Mouse (Mus musculus): ENCODE results near the gene Mchr1. TPM values are rescaled to one million over a fixed set of nuclear protein-coding genes. Genes with fewer than 3 reads are reported as not detected.

Gene Mchr1
- total and polyA plus RNA-seq, 3 experiments: not detected

GRCm38 (mm10) chr15:81231325-81231724, 4.0 kb upstream of the Mchr1 start:
- H3K79me2 ChIP-seq (replicated peaks; ENCODE audit: control insufficient read depth, extremely low read depth, insufficient read depth, poor library complexity, severe bottlenecking): no peaks in the 10 kb centered on the region
- H3K27ac ChIP-seq (ENCODE audit: insufficient read depth, low read depth): no peak overlapping the region
- no peak overlapping the region for H3K4me2 ChIP-seq (ENCODE audit: insufficient read depth, low read depth, poor library complexity, severe bottlenecking)
- no peaks in the 10 kb centered on the region for H3K36me3 ChIP-seq (replicated peaks in 1 of 2; ENCODE audit: control insufficient read depth in 1 of 2, insufficient read depth in 1 of 2, low read length in 1 of 2)
- in situ Hi-C loops (cut with MboI; ENCODE audit: low pct_ligation_motif_present, low pct_unique_long_range_greater_than_20kb, low sequenced_read_pairs): no loop called here
- H3K9ac ChIP-seq (ENCODE audit: insufficient read depth, low read depth): no peak overlapping the region
- no peaks in the 10 kb centered on the region for H3K9me3 ChIP-seq (replicated peaks; ENCODE audit: low read length)
- no peak for DNase-seq (ENCODE audit: extremely low read depth)
- dilution Hi-C loops (cut with MboI; ENCODE audit: extremely low pct_ligation_motif_present, extremely low pct_unique_long_range_greater_than_20kb, low sequenced_read_pairs): no loop called here
- no peak overlapping the region for H3K4me3 ChIP-seq (replicated peaks in 1 of 3; ENCODE audit: low read depth in 2 of 3, low read length in 2 of 3, poor library complexity in 1 of 3)
- no peaks in the 10 kb centered on the region for H3K4me1 ChIP-seq (ENCODE audit: control insufficient read depth in 1 of 2, insufficient read depth in 2 of 2)
- TF ChIP-seq RAD21 (IDR thresholded peaks at IDR 0.05; ENCODE audit: low read depth, low read length) (no peak), MAFK (IDR thresholded peaks at IDR 0.05; ENCODE audit: insufficient replicate concordance, low read length) (no peak), BHLHE40 (IDR thresholded peaks at IDR 0.05; ENCODE audit: low read depth, low read length) (no peak), PAX5 (IDR thresholded peaks at IDR 0.05; ENCODE audit: low read length) (no peak)
- H3K27me3 ChIP-seq (replicated peaks): peaks cover 12% of the 10 kb centered on the region

- Histone ChIP-seq H3K9me3 (replicated peaks; ENCODE audit: low read length) (no peaks in the 10 kb centered on the region), H3K4me3 (replicated peaks in 1 of 3; ENCODE audit: low read depth in 2 of 3, low read length in 2 of 3, poor library complexity in 1 of 3) (no peak overlapping the region), H3K27ac (ENCODE audit: insufficient read depth, low read depth) (no peak overlapping the region), H3K4me2 (ENCODE audit: insufficient read depth, low read depth, poor library complexity, severe bottlenecking) (no peak overlapping the region), H3K4me1 (ENCODE audit: control insufficient read depth in 1 of 2, insufficient read depth in 2 of 2) (no peaks in the 10 kb centered on the region), H3K27me3 (replicated peaks) (peaks cover 24% of the 10 kb centered on the region), H3K79me2 (replicated peaks; ENCODE audit: control insufficient read depth, extremely low read depth, insufficient read depth, poor library complexity, severe bottlenecking) (no peaks in the 10 kb centered on the region), H3K9ac (ENCODE audit: insufficient read depth, low read depth) (no peak overlapping the region), H3K36me3 (replicated peaks in 1 of 2; ENCODE audit: control insufficient read depth in 1 of 2, insufficient read depth in 1 of 2, low read length in 1 of 2) (no peaks in the 10 kb centered on the region)
- TF ChIP-seq CHD1 (IDR thresholded peaks at IDR 0.05; ENCODE audit: low read depth, low read length): no peak
- no peak for TF ChIP-seq CHD2 (IDR thresholded peaks at IDR 0.05; ENCODE audit: low read length)
- no peak for TF ChIP-seq BHLHE40 (IDR thresholded peaks at IDR 0.05; ENCODE audit: low read depth, low read length)
- no peak for TF ChIP-seq UBTF (IDR thresholded peaks at IDR 0.05; ENCODE audit: low read depth, low read length)
- TF ChIP-seq ELF1 (IDR thresholded peaks at IDR 0.05; ENCODE audit: low read depth, low read length): no peak
- TF ChIP-seq JUND (conservative IDR thresholded peaks at IDR 0.05; ENCODE audit: low read depth, low read length): no peak
- DNase-seq (ENCODE audit: extremely low read depth): no peak
- in situ Hi-C loops (cut with MboI; ENCODE audit: low pct_ligation_motif_present, low pct_unique_long_range_greater_than_20kb, low sequenced_read_pairs) (no loop called here), dilution Hi-C loops (cut with MboI; ENCODE audit: extremely low pct_ligation_motif_present, extremely low pct_unique_long_range_greater_than_20kb, low sequenced_read_pairs) (no loop called here)
Observed at GRCm38 (mm10) chr15:81236062-81236461, 763 bp downstream of the Mchr1 start.

GRCm38 (mm10) chr15:81237471-81237870, 2.2 kb downstream of the Mchr1 start:
- no peak overlapping the region for H3K4me2 ChIP-seq (ENCODE audit: insufficient read depth, low read depth, poor library complexity, severe bottlenecking)
- H3K9ac ChIP-seq (ENCODE audit: insufficient read depth, low read depth): no peak overlapping the region
- H3K27me3 ChIP-seq (replicated peaks): peaks cover 27% of the 10 kb centered on the region
- H3K36me3 ChIP-seq (replicated peaks in 1 of 2; ENCODE audit: control insufficient read depth in 1 of 2, insufficient read depth in 1 of 2, low read length in 1 of 2): no peaks in the 10 kb centered on the region
- in situ Hi-C loops (cut with MboI; ENCODE audit: low pct_ligation_motif_present, low pct_unique_long_range_greater_than_20kb, low sequenced_read_pairs): no loop called here
- H3K4me3 ChIP-seq (replicated peaks in 1 of 3; ENCODE audit: low read depth in 2 of 3, low read length in 2 of 3, poor library complexity in 1 of 3): no peak overlapping the region
- no peak overlapping the region for H3K27ac ChIP-seq (ENCODE audit: insufficient read depth, low read depth)
- TF ChIP-seq JUN (IDR thresholded peaks at IDR 0.05; ENCODE audit: insufficient read depth, low read depth, low read length): no peak
- dilution Hi-C loops (cut with MboI; ENCODE audit: extremely low pct_ligation_motif_present, extremely low pct_unique_long_range_greater_than_20kb, low sequenced_read_pairs): no loop called here
- no peaks in the 10 kb centered on the region for H3K4me1 ChIP-seq (ENCODE audit: control insufficient read depth in 1 of 2, insufficient read depth in 2 of 2)
- no peak for DNase-seq (ENCODE audit: extremely low read depth)
- no peaks in the 10 kb centered on the region for H3K9me3 ChIP-seq (replicated peaks; ENCODE audit: low read length)
- no peaks in the 10 kb centered on the region for H3K79me2 ChIP-seq (replicated peaks; ENCODE audit: control insufficient read depth, extremely low read depth, insufficient read depth, poor library complexity, severe bottlenecking)

Data from CH12.LX (cell line).